Mouse (Mus musculus) embryonic facial prominence, embryonic 14.5 days (tissue): ENCODE measurements around the gene Olfr1358. TPM values are rescaled to one million over a fixed set of nuclear protein-coding genes. Genes with fewer than 3 reads are reported as not detected.

Experiments
- ATAC-seq: fragments of 200-750 bp; cut with Nextera tagmentation; 2 replicates; pipeline ENCODE4 v1.8.0; 2017; ENCODE audit warnings: low read depth, moderate number of reproducible peaks, moderate TSS enrichment
- DNase-seq: peaks from one replicate; pipeline ENCODE4 v3.0.0-alpha.2; 2015; ENCODE audit warnings: low spot score
- H3K27ac ChIP-seq: fragments of 300-500 bp; sonication (generic); replicated peaks from 2 replicates; pipeline ENCODE4 v1.5.1; 2014; ENCODE audit warnings: low read depth, mild to moderate bottlenecking, low read length, moderate library complexity
- H3K27me3 ChIP-seq: fragments of 300-500 bp; sonication (generic); replicated peaks from 2 replicates; pipeline ENCODE4 v1.6.1; 2014; ENCODE audit warnings: low read length; ENCODE audit not compliant: control insufficient read depth, insufficient read depth
- H3K36me3 ChIP-seq: fragments of 300-500 bp; sonication (generic); 2 replicates; pipeline ENCODE4 v1.6.1; 2014; ENCODE audit warnings: low read length, mixed read lengths; ENCODE audit not compliant: control insufficient read depth, insufficient read depth
- H3K4me1 ChIP-seq: fragments of 300-500 bp; sonication (generic); 2 replicates; pipeline ENCODE4 v1.6.1; 2014; ENCODE audit warnings: antibody characterized with exemption, low read length; ENCODE audit not compliant: control insufficient read depth, insufficient read depth
- H3K4me2 ChIP-seq: fragments of 300-500 bp; sonication (generic); 2 replicates; pipeline ENCODE4 v1.6.1; 2014; ENCODE audit warnings: low read depth, mild to moderate bottlenecking, low read length, moderate library complexity, mixed read lengths
- H3K4me3 ChIP-seq: fragments of 300-500 bp; sonication (generic); 2 replicates; pipeline ENCODE4 v1.5.1; 2014; ENCODE audit warnings: low read depth, mild to moderate bottlenecking, low read length
- H3K9ac ChIP-seq: fragments of 300-500 bp; sonication (generic); 2 replicates; pipeline ENCODE4 v1.6.1; 2014; ENCODE audit warnings: low read depth, mild to moderate bottlenecking, low read length, moderate library complexity, mixed read lengths
- H3K9me3 ChIP-seq: fragments of 300-500 bp; sonication (generic); 2 replicates; pipeline ENCODE4 v1.6.1; 2016; ENCODE audit warnings: low read length; ENCODE audit not compliant: control insufficient read depth
- WGBS: fragments of 180-500 bp; shearing (Covaris S2); extraction: QIAGEN DNeasy Blood & Tissue Kit; methylation state at CpG from one replicate; pipeline ENCODE4 v1.1.7; 2014; 5-methylcytosine and 5-hydroxymethylcytosine counted together
- microRNA-seq: library from miRNA; unstranded; fragments of <30 nt; microRNA quantifications from one replicate; pipeline ENCODE4, GENCODE M21; 2016; ENCODE audit warnings: borderline number of aligned reads
- polyA plus RNA-seq: library from polyadenylated mRNA; unstranded; fragments of >200 nt; fragmentation: Nextera tagmentation; extraction: Ambion mirVana; gene quantifications from 2 replicates; pipeline ENCODE4 v1.2.1, GENCODE M21; 2014

Gene Olfr1358
- polyA plus RNA-seq, 1 experiment from 2014 or later, result not detected

DNA sequence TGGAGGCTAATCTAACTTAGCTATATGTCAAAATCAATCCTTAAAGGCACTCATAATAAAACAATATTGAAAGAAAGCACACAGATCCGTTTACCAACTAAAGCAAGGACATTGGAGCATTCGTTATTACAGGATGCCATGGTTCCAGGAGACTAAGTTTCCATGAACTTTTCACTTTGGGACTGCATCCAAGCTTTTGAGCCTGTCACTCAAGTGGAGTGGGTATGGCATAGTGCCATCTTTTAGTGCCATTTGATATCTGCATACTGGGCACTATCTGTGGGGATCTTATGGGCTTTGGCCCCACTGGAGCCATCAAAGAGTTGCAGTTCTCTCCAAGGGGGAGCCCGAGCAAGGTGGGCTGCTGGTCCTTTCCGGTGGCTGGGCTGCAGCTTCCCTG lies 8.3 kb downstream of the Olfr1358 start:
- Histone ChIP-seq H3K27ac (no peak overlapping the region), H3K27me3 (no peaks in the 10 kb centered on the region), H3K9me3 (no peaks in the 10 kb centered on the region), H3K4me3 (no peak overlapping the region), H3K4me2 (no peak overlapping the region), H3K4me1 (no peaks in the 10 kb centered on the region), H3K9ac (no peak overlapping the region), H3K36me3 (no peaks in the 10 kb centered on the region)
- ATAC-seq, result no peak
- WGBS, result 43% methylated on average over 4 of the region's 4 CpGs
- no peak for DNase-seq

DNA sequence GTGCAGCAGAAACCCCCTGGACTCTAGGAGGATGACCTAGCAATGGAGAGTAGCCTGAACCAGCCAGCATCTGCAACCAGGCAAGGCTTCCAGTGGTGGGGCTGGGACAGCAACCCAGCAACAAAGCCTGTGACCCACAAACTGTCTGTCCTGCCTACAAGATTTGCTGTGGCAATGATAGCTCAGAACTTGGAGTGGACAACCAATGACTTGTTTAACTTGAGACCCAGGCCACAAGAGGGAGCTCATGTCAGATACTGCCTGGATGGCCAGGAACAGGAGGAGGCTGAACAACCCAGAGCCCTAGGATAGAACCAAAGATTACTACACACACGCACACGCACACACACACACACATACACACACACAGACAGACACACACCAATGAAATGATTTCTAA lies 23.7 kb downstream of the Olfr1358 start:
- Histone ChIP-seq H3K27me3 (no peaks in the 10 kb centered on the region), H3K9me3 (no peaks in the 10 kb centered on the region), H3K4me1 (no peaks in the 10 kb centered on the region), H3K27ac (no peak overlapping the region), H3K4me3 (no peak overlapping the region), H3K36me3 (no peaks in the 10 kb centered on the region), H3K4me2 (no peak overlapping the region), H3K9ac (no peak overlapping the region)
- peak; percentile 17 for DNase-seq
- 68% methylated on average over 2 of the region's 2 CpGs for WGBS
- no peak for ATAC-seq

DNA sequence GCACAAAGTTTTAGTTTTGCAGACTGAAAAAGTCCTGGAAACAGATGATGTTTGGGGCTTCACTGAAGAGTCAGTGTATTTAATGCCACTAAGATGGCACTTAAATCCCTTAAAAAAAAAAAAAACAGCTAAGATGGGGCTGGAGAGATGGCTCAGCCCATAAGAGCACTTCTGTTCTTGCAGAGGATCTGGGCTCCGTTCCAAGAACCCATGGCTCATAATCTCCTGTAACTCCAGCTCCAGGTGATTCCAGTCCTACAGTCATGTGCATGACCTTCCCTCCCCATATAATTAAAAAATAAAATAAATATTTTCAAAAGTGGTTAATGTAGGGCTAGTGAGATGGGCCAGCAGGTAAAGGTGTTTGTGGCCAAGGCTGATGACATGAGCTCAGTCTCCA lies 47.8 kb downstream of the Olfr1358 start:
- ATAC-seq, result no peak
- 85% methylated on average over 1 of the region's 1 CpGs for WGBS
- Histone ChIP-seq H3K27me3 (no peaks in the 10 kb centered on the region), H3K9ac (no peak overlapping the region), H3K36me3 (no peaks in the 10 kb centered on the region), H3K4me1 (peaks cover 3% of the 10 kb centered on the region; the same call in 1 of the 2 replicates), H3K4me2 (no peak overlapping the region), H3K27ac (no peak overlapping the region), H3K4me3 (no peak overlapping the region), H3K9me3 (no peaks in the 10 kb centered on the region)
- DNase-seq, result no peak

DNA sequence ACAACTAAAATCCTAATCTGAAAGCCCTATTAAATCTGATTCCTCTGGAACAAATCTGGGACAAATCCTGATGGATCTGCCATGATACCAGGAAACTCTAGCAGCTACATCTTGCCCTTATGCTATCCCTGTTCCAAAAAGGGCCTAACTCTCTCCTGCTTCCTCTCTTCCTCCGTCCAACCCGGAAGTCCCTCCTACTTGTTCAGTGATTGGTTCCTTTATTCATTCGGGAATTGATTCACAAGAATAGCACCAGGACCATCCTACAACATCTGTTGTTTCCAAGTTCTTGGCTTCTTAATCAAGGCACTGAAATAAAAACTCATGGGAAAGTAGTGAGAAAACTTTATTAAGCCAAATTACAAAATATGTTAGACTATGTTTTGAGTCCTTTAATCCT lies 52.0 kb downstream of the Olfr1358 start:
- no peaks in the 10 kb centered on the region for H3K27me3 ChIP-seq
- H3K27ac ChIP-seq, result no peak overlapping the region
- no peaks in the 10 kb centered on the region for H3K9me3 ChIP-seq
- H3K9ac ChIP-seq, result no peak overlapping the region
- peaks cover 9% of the 10 kb centered on the region for H3K4me1 ChIP-seq
- no peaks in the 10 kb centered on the region for H3K36me3 ChIP-seq
- H3K4me3 ChIP-seq, result no peak overlapping the region
- WGBS, result 76% methylated on average over 3 of the region's 3 CpGs
- DNase-seq, result no peak
- no peak for ATAC-seq
- H3K4me2 ChIP-seq, result no peak overlapping the region

DNA sequence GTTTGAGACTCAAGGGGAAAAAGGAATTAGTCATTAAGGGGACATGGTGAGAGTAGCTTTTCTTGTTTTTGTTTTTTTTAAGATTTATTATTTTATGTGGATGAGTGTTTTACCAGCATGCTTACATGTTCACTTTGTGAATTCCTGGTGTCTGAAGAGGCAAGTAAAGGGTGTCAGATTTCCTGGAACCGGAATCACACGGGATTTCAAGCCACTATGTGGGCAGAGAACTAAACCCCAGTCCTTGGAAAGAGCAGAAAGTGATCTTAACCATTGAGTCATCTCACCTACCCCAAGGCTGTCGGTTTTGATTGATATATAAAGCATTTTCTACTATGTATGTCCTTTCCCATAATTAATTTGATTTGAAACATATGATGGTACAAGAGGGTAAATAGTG lies 52.5 kb downstream of the Olfr1358 start:
- no peak overlapping the region for H3K4me2 ChIP-seq
- ATAC-seq, result no peak
- H3K27ac ChIP-seq, result no peak overlapping the region
- no peak for DNase-seq
- no peak overlapping the region for H3K4me3 ChIP-seq
- H3K27me3 ChIP-seq, result no peaks in the 10 kb centered on the region
- 37% methylated on average over 3 of the region's 3 CpGs for WGBS
- no peak overlapping the region for H3K9ac ChIP-seq
- H3K4me1 ChIP-seq, result peaks cover 9% of the 10 kb centered on the region
- H3K9me3 ChIP-seq, result no peaks in the 10 kb centered on the region
- no peaks in the 10 kb centered on the region for H3K36me3 ChIP-seq

Small RNAs within 50 kb of the gene (microRNA-seq; reads per million reads assigned to microRNA genes)
- not detected for gene Gm27541

Other genes with a start within 250 kb of the Olfr1358 start
- gene Agpat3, start 164.9 kb upstream of the Olfr1358 start, polyA plus RNA-seq, result 83.2 and 86.1 TPM in 2 replicates
- gene Rrp1, start 104.4 kb upstream of the Olfr1358 start, polyA plus RNA-seq, result 204 and 237 TPM in 2 replicates
- 249 and 258 TPM in 2 replicates for gene Cstb, start 91.8 kb upstream of the Olfr1358 start, polyA plus RNA-seq
- 8.1 and 8.2 TPM in 2 replicates for gene Pdxk, start 52.5 kb upstream of the Olfr1358 start, polyA plus RNA-seq
- 42.7 and 42.8 TPM in 2 replicates for gene Ilvbl, start 56.9 kb downstream of the Olfr1358 start, polyA plus RNA-seq
- 19.6 and 20.6 TPM in 2 replicates for gene Syde1, start 74.5 kb downstream of the Olfr1358 start, polyA plus RNA-seq
- gene Olfr1357, start 100.6 kb downstream of the Olfr1358 start, polyA plus RNA-seq, result 0.08 TPM in 1 of 2 replicates, not detected in the other
- gene Casp14, start 200.9 kb downstream of the Olfr1358 start, polyA plus RNA-seq, result 3.6 and 4.7 TPM in 2 replicates
- 0.10 TPM in 1 of 2 replicates, not detected in the other for gene Ccdc105, start 235.6 kb downstream of the Olfr1358 start, polyA plus RNA-seq